Mouse (Mus musculus) kidney, embryonic 14.5 days (tissue): ENCODE data around the gene Tmem175. TPM values are rescaled to one million over a fixed set of nuclear protein-coding genes. Genes with fewer than 3 reads are reported as not detected.

Experiments
- ATAC-seq: fragments of 200-750 bp; cut with Nextera tagmentation; 2 replicates; pipeline ENCODE4 v1.8.0; 2017; ENCODE audit warnings: moderate number of reproducible peaks, mild to moderate bottlenecking, moderate TSS enrichment, moderate library complexity; ENCODE audit not compliant: low FRiP score, low TSS enrichment
- H3K27ac ChIP-seq: fragments of 300-500 bp; sonication (generic); 2 replicates; pipeline ENCODE4 v1.5.1; 2014; ENCODE audit warnings: low read depth, mild to moderate bottlenecking, low read length, moderate library complexity, mixed read lengths
- H3K27me3 ChIP-seq: fragments of 300-500 bp; sonication (generic); 2 replicates; pipeline ENCODE4 v1.6.1; 2014; ENCODE audit warnings: mild to moderate bottlenecking, low read length; ENCODE audit not compliant: control insufficient read depth, insufficient read depth
- H3K36me3 ChIP-seq: fragments of 300-500 bp; sonication (generic); 2 replicates; pipeline ENCODE4 v1.6.1; 2014; ENCODE audit warnings: low read length, mixed read lengths; ENCODE audit not compliant: control insufficient read depth, insufficient read depth
- H3K4me1 ChIP-seq: fragments of 300-500 bp; sonication (generic); 2 replicates; pipeline ENCODE4 v1.6.1; 2014; ENCODE audit warnings: low read length, mixed read lengths; ENCODE audit not compliant: control insufficient read depth, insufficient read depth
- H3K4me2 ChIP-seq: fragments of 300-500 bp; sonication (generic); replicated peaks from 2 replicates; pipeline ENCODE4 v1.6.1; 2014; ENCODE audit warnings: low read depth, mild to moderate bottlenecking, low read length
- H3K4me3 ChIP-seq: fragments of 300-500 bp; sonication (generic); 2 replicates; pipeline ENCODE4 v1.5.1; 2014; ENCODE audit warnings: mild to moderate bottlenecking, low read length
- H3K9ac ChIP-seq: fragments of 300-500 bp; sonication (generic); 2 replicates; pipeline ENCODE4 v1.6.1; 2014; ENCODE audit warnings: low read depth, mild to moderate bottlenecking, low read length, moderate library complexity
- H3K9me3 ChIP-seq: fragments of 300-500 bp; sonication (generic); 2 replicates; pipeline ENCODE4 v1.6.1; 2016; ENCODE audit warnings: low read length; ENCODE audit not compliant: control insufficient read depth
- WGBS: fragments of 180-500 bp; shearing (Covaris S2); extraction: QIAGEN DNeasy Blood & Tissue Kit; methylation state at CpG from one replicate; pipeline ENCODE4 v1.1.7; 2014; 5-methylcytosine and 5-hydroxymethylcytosine counted together
- polyA plus RNA-seq: library from polyadenylated mRNA; unstranded; fragments of >200 nt; fragmentation: Nextera tagmentation; extraction: Ambion mirVana; gene quantifications from 2 replicates; pipeline ENCODE4 v1.2.1, GENCODE M21; 2014

Gene Tmem175
- polyA plus RNA-seq: 23.0 and 29.0 TPM in 2 replicates

DNA sequence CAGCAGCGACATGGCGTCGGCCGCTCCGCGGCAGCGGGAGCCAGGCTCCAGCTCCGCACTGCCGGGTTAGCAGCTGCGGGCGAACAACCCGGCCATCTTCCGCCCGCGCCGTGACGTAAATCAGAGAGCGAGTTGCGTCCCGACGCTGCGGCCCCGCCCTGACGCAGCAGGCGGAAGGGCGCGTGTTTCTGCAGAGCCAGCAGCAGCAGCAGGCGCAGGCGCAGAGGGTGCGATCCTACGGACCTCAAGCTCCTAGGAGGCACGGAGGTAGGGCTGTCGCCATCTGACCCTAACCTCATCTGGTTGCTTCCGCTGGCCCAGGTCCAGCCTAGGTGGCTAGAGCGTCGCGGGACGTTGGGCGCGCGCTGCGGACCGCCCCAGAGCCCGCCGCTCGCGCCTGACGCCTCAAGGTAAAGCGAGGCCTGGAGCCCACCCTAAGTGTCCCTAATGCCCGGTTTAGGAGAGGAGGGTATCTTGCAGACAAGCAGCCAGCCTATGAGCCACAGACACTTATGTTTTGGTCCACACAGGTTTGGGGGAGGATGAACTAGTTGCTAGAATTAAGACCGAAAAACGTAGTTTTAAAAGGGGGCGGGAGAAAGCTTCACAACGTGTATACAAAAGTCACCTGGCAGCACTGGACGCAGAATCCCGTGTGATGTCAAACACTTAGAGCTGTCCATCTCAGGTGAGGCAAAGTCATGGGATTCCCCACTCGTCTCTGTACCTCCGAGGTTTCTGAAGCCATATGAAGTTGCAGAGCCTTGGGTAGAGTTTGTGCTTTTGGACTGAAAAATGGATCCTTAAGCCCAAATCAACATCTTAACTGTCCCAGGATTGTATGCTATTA is at the start of gene Tmem175, which contains the start of gene Gak:
Gene Tmem175 (plus strand): TSS at position 137 of the 850 bp plus-strand sequence.
Gene Gak (minus strand): TSS at position 122 of the 850 bp plus-strand sequence.
- Histone ChIP-seq H3K4me3 (peak within 1 kb of the TSS; percentile 95), H3K4me2 (peak within 1 kb of the TSS; percentile 89), H3K9ac (peak within 1 kb of the TSS; percentile 93), H3K4me1 (peaks cover 15% of the 10 kb centered on the region), H3K9me3 (no peaks in the 10 kb centered on the region), H3K27ac (peak within 1 kb of the TSS; percentile 83), H3K36me3 (no peaks in the 10 kb centered on the region), H3K27me3 (no peaks in the 10 kb centered on the region)
- WGBS: under 1% methylated on average over 58 of the region's 58 CpGs
- ATAC-seq: peak; percentile 97

DNA sequence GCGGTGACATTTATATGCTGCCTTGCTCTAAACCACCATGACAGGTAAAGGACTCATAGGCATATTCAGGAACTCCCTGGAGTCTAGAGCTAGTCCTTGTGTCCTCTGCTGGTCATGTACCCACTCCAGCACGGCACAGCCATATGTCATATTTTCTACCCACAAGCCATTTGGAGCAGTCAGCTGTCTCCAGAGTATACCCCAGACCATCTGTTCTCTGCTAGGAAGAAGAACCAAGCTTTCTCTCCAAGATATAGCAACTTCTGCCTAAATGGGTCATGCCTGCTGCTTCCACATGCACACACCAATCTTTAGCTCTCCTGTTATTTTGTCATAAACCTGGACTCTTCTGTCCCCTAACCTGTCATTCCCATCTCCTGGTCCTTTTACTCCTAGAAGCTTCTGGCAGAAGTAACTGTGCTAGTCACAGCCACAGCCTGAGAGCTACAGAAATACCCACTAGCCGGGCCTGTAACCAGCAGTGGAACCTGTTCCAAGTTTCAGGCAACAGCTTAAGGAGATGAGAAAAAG is 48.1 kb upstream of the Tmem175 start:
- no peak for ATAC-seq
- H3K9ac ChIP-seq: no peak overlapping the region
- H3K36me3 ChIP-seq: peaks cover 70% of the 10 kb centered on the region
- H3K4me3 ChIP-seq: no peak overlapping the region
- H3K27ac ChIP-seq: no peak overlapping the region
- 94% methylated on average over 3 of the region's 3 CpGs for WGBS
- no peak overlapping the region for H3K4me2 ChIP-seq
- no peaks in the 10 kb centered on the region for H3K9me3 ChIP-seq
- no peaks in the 10 kb centered on the region for H3K27me3 ChIP-seq
- no peaks in the 10 kb centered on the region for H3K4me1 ChIP-seq

DNA sequence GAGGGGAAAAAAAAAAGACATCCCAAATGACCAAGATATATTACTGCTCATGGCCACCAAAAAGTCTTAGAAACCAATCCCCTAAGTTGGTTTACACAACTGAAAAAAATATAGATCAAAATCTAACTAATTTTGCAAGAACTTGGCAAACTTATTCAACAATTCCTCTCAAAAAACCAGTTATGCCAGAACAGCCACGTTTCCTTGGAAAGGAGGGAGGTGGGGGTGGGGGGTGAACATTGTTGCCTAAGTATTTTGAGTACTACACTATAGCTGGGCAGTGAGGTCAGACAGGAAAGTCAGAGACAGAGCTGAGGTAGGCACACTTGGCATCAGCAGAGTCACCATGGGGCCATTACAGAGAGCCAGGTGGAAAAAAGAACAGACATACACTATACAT is 29.6 kb upstream of the Tmem175 start:
- H3K27me3 ChIP-seq: no peaks in the 10 kb centered on the region
- no peak overlapping the region for H3K9ac ChIP-seq
- no peak for ATAC-seq
- 89% methylated on average over 1 of the region's 1 CpGs for WGBS
- H3K27ac ChIP-seq: no peak overlapping the region
- peaks cover 95% of the 10 kb centered on the region for H3K36me3 ChIP-seq
- no peak overlapping the region for H3K4me3 ChIP-seq
- H3K9me3 ChIP-seq: no peaks in the 10 kb centered on the region
- H3K4me2 ChIP-seq: no peak overlapping the region
- no peaks in the 10 kb centered on the region for H3K4me1 ChIP-seq

DNA sequence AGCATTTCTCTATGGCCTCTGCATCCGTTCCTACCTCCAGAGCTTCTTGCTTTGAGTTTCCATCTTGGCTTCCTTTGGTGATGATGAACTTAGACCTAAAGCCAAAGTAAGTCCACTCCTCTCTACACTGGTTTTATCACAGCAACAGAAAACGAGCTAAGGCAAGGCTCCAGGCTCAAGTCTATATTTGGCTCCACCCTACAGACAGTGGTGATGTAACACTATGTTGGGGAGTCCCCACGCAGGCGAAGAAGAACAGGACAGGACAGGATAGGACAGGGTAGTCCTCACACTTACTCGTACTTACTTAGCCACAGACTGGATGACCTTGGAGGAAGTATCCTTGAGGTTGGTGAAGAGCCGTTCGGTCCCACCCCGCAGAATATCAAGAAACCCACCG is 27.0 kb upstream of the Tmem175 start:
- WGBS: 93% methylated on average over 9 of the region's 9 CpGs

DNA sequence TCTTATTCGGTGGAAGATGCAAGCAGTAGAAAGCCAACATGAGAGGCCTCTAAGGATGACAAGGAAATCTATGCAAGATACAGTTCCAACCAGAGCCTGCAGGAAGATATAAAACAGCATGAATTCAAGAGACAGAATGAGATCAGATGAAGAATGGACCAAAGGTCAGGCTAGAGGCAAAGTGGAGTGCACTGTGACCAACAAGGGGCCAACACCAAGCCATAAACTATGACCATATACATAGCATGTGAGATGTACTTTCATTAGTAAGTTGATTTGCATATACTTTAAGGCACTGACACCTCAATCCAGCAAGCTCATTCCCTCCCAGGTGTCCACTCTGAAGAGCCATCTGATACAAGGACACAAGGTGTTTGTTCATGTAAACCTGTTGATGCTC is 19.1 kb upstream of the Tmem175 start:
- ATAC-seq: no peak
- H3K9ac ChIP-seq: no peak overlapping the region
- no peaks in the 10 kb centered on the region for H3K9me3 ChIP-seq
- H3K4me1 ChIP-seq: no peaks in the 10 kb centered on the region
- H3K4me3 ChIP-seq: no peak overlapping the region
- H3K4me2 ChIP-seq: no peak overlapping the region
- H3K36me3 ChIP-seq: peaks cover 89% of the 10 kb centered on the region
- no peak overlapping the region for H3K27ac ChIP-seq
- WGBS: 88% methylated on average over 1 of the region's 1 CpGs
- no peaks in the 10 kb centered on the region for H3K27me3 ChIP-seq

More for the DNA sequence above, 27.0 kb upstream of the Tmem175 start:
- H3K9me3 ChIP-seq: no peaks in the 10 kb centered on the region
- ATAC-seq: no peak
- no peaks in the 10 kb centered on the region for H3K4me1 ChIP-seq
- H3K4me2 ChIP-seq: no peak overlapping the region
- H3K27ac ChIP-seq: no peak overlapping the region
- H3K9ac ChIP-seq: no peak overlapping the region
- no peak overlapping the region for H3K4me3 ChIP-seq
- H3K27me3 ChIP-seq: no peaks in the 10 kb centered on the region
- peaks cover 94% of the 10 kb centered on the region for H3K36me3 ChIP-seq

DNA sequence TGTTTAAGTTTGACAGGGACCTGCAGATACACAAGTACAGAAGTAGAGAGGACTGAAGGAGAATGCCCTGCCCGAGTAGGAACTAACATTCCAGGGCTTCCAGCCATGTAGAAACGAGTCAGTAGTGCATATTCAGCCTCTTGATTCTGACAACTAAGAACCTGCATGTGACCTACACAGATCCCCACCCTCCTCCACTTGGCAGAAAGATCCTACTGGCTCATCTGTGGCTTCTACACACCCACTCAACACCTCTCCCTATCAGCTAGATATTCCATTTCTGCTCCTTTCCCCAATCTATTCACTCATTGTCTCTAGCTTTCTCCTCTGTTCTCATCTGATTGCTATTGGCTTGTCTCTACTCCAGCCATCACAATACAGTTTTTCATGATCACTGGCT is 7.7 kb upstream of the Tmem175 start:
- ATAC-seq: no peak
- Histone ChIP-seq H3K4me2 (no peak overlapping the region), H3K4me1 (no peaks in the 10 kb centered on the region), H3K36me3 (peaks cover 44% of the 10 kb centered on the region), H3K27ac (no peak overlapping the region), H3K9me3 (no peaks in the 10 kb centered on the region), H3K4me3 (no peak overlapping the region), H3K9ac (no peak overlapping the region), H3K27me3 (no peaks in the 10 kb centered on the region)
- WGBS: 79% methylated on average over 2 of the region's 2 CpGs

DNA sequence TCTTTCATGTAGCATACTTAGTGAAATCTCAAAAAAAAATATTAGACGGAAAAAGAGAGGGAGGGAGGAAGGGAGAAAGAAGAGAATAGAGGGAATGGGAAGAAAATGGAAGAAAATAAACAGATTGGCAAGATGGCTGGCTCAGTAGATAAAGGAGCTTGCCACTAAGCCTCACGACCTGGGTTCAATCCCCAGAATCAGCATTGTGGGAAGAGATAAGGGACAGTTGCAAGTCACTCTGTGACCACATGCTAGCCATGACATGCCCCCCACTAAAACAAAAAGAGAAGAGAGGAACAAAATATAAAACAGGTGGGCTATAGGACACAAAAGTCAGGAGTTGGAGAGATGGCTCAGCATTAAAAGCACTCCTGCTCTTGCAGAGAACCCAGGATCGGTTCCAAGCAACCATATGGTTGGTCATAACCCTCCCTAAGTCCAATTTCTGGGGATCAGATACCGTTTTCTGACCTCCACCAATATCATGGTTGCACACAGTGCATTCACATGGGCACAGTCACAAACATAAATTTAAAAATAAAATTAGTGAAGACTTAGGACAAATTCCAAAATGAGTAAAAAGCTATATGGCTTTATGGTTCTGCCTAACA is 3.4 kb upstream of the Tmem175 start:
- Histone ChIP-seq H3K4me1 (peaks cover 15% of the 10 kb centered on the region), H3K4me2 (no peak overlapping the region), H3K36me3 (peaks cover 30% of the 10 kb centered on the region), H3K27me3 (no peaks in the 10 kb centered on the region), H3K4me3 (no peak overlapping the region), H3K27ac (no peak overlapping the region), H3K9me3 (no peaks in the 10 kb centered on the region), H3K9ac (no peak overlapping the region)
- 87% methylated on average over 4 of the region's 4 CpGs for WGBS
- no peak for ATAC-seq

DNA sequence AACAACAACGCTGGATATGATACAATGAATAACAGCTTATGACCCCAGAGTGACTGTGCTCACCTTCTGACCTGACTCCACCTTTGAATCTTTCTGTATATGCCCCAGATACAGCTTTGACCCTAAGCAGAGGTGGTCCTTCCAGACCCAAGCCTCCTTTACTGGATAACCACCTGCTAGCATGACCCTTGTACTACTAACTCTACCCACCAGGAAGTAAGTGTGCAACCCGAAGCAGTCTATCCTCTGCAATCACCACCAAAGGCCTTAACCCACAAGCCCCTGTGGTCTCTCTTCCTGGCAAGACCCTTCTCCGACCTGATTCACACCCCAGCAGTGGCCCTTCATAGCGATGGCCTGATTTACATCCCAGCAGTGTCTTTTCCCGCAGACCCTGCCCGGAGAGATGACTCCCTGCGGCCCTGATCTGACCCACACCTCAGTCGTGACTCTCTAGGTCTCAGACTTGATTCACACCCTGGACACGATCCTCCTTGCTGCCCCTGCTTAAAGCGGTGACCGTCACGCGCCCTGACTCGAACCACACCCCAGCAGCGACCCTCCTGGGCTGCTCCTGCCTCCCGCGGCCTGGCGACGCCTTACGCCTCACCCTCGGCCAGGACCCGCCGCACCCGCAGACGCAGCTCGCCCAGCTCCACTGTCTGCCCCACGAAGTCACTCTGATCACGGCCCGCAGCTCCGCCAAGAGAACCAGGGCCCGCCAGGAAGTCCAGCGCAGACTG is 508 bp upstream of the Tmem175 start:
- peaks cover 7% of the 10 kb centered on the region for H3K36me3 ChIP-seq
- ATAC-seq: peak; percentile 88
- peak overlapping the region; percentile 89 for H3K4me2 ChIP-seq
- peaks cover 15% of the 10 kb centered on the region for H3K4me1 ChIP-seq
- H3K27me3 ChIP-seq: no peaks in the 10 kb centered on the region
- WGBS: 1% methylated on average over 32 of the region's 32 CpGs
- H3K4me3 ChIP-seq: peak overlapping the region; percentile 95
- H3K9ac ChIP-seq: peak overlapping the region; percentile 93
- no peaks in the 10 kb centered on the region for H3K9me3 ChIP-seq
- H3K27ac ChIP-seq: peak overlapping the region; percentile 83
